Mouse (Mus musculus) brain, embryonic 14.5 days (tissue): Measurements from ENCODE around the gene Usp7.

Experiments used
- CTCF ChIP-seq: fragments of 200-500 bp; IDR thresholded peaks from 2 replicates; pipeline ENCODE4 v1.5.1; 2012; ENCODE audit warnings: inconsistent platforms, mild to moderate bottlenecking, moderate library complexity, borderline replicate concordance; ENCODE audit not compliant: insufficient read depth, insufficient read length; ENCODE audit errors: extremely low read depth
- POLR2A ChIP-seq: fragments of 200-500 bp; IDR thresholded peaks from 2 replicates; pipeline ENCODE4 v1.6.1; 2012; ENCODE audit warnings: mild to moderate bottlenecking, inconsistent platforms, borderline replicate concordance; ENCODE audit not compliant: poor library complexity, insufficient read depth, insufficient read length, severe bottlenecking; ENCODE audit errors: extremely low read depth

- TF ChIP-seq POLR2A, result no peak
- TF ChIP-seq CTCF, result no peak
Observed at GRCm38 (mm10) chr16:8711998-8712397, 80.1 kb downstream of the Usp7 start.
